Mouse (Mus musculus) ES-Bruce4 (cell line): ENCODE measurements around the gene Aplp2. TPM values are rescaled to one million over a fixed set of nuclear protein-coding genes. Genes with fewer than 3 reads are reported as not detected.

Experiments used
- H3K27ac ChIP-seq: 2 replicates; pipeline ENCODE4 v1.5.1; 2012; ENCODE audit warnings: low read length, inconsistent platforms; ENCODE audit not compliant: insufficient read depth
- H3K27me3 ChIP-seq: 2 replicates; pipeline ENCODE4 v1.6.1; 2012; ENCODE audit warnings: mild to moderate bottlenecking, low read length, inconsistent platforms; ENCODE audit not compliant: control insufficient read depth, poor library complexity, insufficient read depth, severe bottlenecking
- H3K36me3 ChIP-seq: 2 replicates; pipeline ENCODE4 v1.6.1; 2012; ENCODE audit warnings: inconsistent platforms, mild to moderate bottlenecking, low read length, moderate library complexity; ENCODE audit not compliant: control insufficient read depth, poor library complexity, insufficient read depth, severe bottlenecking
- H3K4me1 ChIP-seq: one replicate; pipeline ENCODE4 v1.8.1; 2011; ENCODE audit warnings: low read length; ENCODE audit not compliant: control insufficient read depth, insufficient read depth
- H3K4me3 ChIP-seq: 2 replicates; pipeline ENCODE4 v1.5.1; 2011; ENCODE audit warnings: low read depth, mild to moderate bottlenecking, low read length
- H3K9ac ChIP-seq: 2 replicates; pipeline ENCODE4 v1.6.1; 2012; ENCODE audit warnings: low read depth, mild to moderate bottlenecking, inconsistent platforms; ENCODE audit not compliant: poor library complexity, severe bottlenecking
- H3K9me3 ChIP-seq: replicated peaks from 2 replicates; pipeline ENCODE4 v1.6.1; 2012; ENCODE audit warnings: mild to moderate bottlenecking, low read length, inconsistent platforms; ENCODE audit not compliant: control insufficient read depth, poor library complexity, insufficient read depth, severe bottlenecking
- CTCF ChIP-seq: IDR thresholded peaks from one replicate; pipeline ENCODE4 v1.8.1; 2011; ENCODE audit warnings: low read depth, low read length
- EP300 ChIP-seq: IDR thresholded peaks from 2 replicates; pipeline ENCODE4 v1.6.1; 2011; ENCODE audit warnings: low read depth, low read length; ENCODE audit not compliant: insufficient read depth
- POLR2A ChIP-seq: IDR thresholded peaks from one replicate; pipeline ENCODE4 v1.8.1; 2011; ENCODE audit warnings: low read length; ENCODE audit not compliant: insufficient read depth
- polyA plus RNA-seq: library from polyadenylated mRNA; stranded (reverse); fragments of >200 nt; gene quantifications from 2 replicates; pipeline ENCODE4 v1.2.4, GENCODE M21; 2011; ENCODE audit warnings: low read depth; ENCODE audit not compliant: missing spikeins, insufficient read depth, insufficient read length

The Aplp2 gene
- polyA plus RNA-seq, 1 experiment, result 317 TPM

- H3K9me3 ChIP-seq, result no peaks in the 10 kb centered on the region
- no peak overlapping the region for H3K4me3 ChIP-seq
- no peak overlapping the region for H3K27ac ChIP-seq
- peaks cover 70% of the 10 kb centered on the region for H3K36me3 ChIP-seq
- H3K27me3 ChIP-seq, result no peaks in the 10 kb centered on the region
- TF ChIP-seq POLR2A, result no peak
- no peak for TF ChIP-seq CTCF
- TF ChIP-seq EP300, result no peak
- H3K9ac ChIP-seq, result no peak overlapping the region
- no peaks in the 10 kb centered on the region for H3K4me1 ChIP-seq
Observed at GRCm38 (mm10) chr9:31156594-31156993, 55.0 kb downstream of the Aplp2 start.

DNA sequence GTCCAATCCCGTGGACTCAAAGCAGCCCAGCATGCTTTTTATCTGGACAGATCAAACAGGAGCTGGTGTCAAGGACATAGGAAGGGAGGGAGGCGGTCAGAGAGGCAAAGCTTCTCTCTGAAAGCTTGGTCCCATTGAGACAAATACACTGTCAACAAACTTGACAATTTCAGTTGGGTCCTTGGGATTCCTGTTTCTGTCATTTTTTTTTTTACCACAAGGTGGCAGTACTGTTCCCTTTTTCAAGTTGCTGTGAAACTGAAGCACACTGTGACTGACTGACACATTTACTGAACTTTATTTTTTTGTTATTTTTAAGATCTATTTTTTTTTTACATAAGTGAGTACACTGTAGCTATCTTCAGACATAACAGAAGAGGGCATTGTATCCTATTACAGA lies 60.6 kb downstream of the Aplp2 start:
- H3K9ac ChIP-seq, result no peak overlapping the region
- no peak for TF ChIP-seq POLR2A
- TF ChIP-seq CTCF, result no peak
- H3K4me1 ChIP-seq, result peaks cover 2% of the 10 kb centered on the region
- H3K4me3 ChIP-seq, result no peak overlapping the region
- H3K27ac ChIP-seq, result no peak overlapping the region
- H3K9me3 ChIP-seq, result no peaks in the 10 kb centered on the region
- peaks cover 33% of the 10 kb centered on the region for H3K36me3 ChIP-seq
- no peaks in the 10 kb centered on the region for H3K27me3 ChIP-seq

GRCm38 (mm10) chr9:31148135-31148534 lies 63.5 kb downstream of the Aplp2 start:
- no peak overlapping the region for H3K9ac ChIP-seq
- H3K36me3 ChIP-seq, result peaks cover 14% of the 10 kb centered on the region
- H3K4me3 ChIP-seq, result no peak overlapping the region
- no peaks in the 10 kb centered on the region for H3K9me3 ChIP-seq
- peak overlapping the region; percentile 49 for H3K27ac ChIP-seq
- TF ChIP-seq CTCF (no peak), POLR2A (no peak), EP300 (peak; percentile 77)
- peaks cover 2% of the 10 kb centered on the region for H3K4me1 ChIP-seq
- H3K27me3 ChIP-seq, result no peaks in the 10 kb centered on the region

DNA sequence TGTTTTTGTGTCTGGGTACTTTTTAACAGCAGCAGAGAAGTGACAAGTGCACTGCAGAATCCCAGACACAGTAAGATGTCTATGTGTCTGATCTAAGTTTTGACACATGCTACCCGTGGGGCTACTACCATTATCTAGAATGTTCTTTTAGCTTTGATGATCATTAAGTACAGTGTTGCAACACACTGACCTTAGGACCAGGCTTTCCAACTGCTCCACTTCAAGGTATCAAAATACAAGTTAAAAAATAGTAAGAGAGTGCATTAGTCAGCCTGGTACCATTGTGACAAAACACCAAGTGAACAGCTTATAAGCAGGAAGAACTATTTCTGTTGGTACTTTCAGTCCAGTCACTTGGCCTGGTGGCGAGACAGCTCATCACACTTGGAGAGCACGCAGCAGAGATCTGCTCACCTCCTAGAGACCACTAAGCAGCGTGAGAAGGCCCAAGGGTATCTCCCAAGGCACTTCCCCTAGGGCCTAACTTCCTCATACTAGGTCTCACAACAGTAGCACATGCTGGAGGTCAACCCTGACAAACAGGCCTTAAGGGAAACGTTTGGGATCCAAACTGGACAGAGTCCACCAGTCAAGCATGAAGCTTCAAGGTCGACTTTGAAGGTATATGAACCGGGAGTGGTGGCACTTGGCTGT lies 66.2 kb downstream of the Aplp2 start:
- peaks cover 5% of the 10 kb centered on the region for H3K36me3 ChIP-seq
- H3K4me3 ChIP-seq, result no peak overlapping the region
- TF ChIP-seq EP300, result no peak
- no peak for TF ChIP-seq CTCF
- TF ChIP-seq POLR2A, result no peak
- H3K9me3 ChIP-seq, result no peaks in the 10 kb centered on the region
- peaks cover 2% of the 10 kb centered on the region for H3K4me1 ChIP-seq
- no peak overlapping the region for H3K27ac ChIP-seq
- H3K9ac ChIP-seq, result no peak overlapping the region
- H3K27me3 ChIP-seq, result no peaks in the 10 kb centered on the region

- Histone ChIP-seq H3K36me3 (no peaks in the 10 kb centered on the region; the same call in 1 of the 2 replicates), H3K4me1 (no peaks in the 10 kb centered on the region), H3K27ac (no peak overlapping the region), H3K27me3 (no peaks in the 10 kb centered on the region), H3K4me3 (no peak overlapping the region), H3K9me3 (no peaks in the 10 kb centered on the region), H3K9ac (no peak overlapping the region)
- TF ChIP-seq POLR2A (no peak), EP300 (no peak), CTCF (no peak)
Observed at GRCm38 (mm10) chr9:31142924-31143323, 68.7 kb downstream of the Aplp2 start.

GRCm38 (mm10) chr9:31133131-31133530 lies 78.5 kb downstream of the Aplp2 start:
- TF ChIP-seq POLR2A (no peak), CTCF (no peak), EP300 (no peak)
- no peak overlapping the region for H3K4me3 ChIP-seq
- H3K4me1 ChIP-seq, result peaks cover 3% of the 10 kb centered on the region
- no peaks in the 10 kb centered on the region for H3K9me3 ChIP-seq
- no peak overlapping the region for H3K9ac ChIP-seq
- H3K27me3 ChIP-seq, result no peaks in the 10 kb centered on the region
- no peaks in the 10 kb centered on the region for H3K36me3 ChIP-seq
- H3K27ac ChIP-seq, result no peak overlapping the region
